Mouse (Mus musculus): ENCODE data around the gene Ncoa7.
A peak's percentile ranks its signal among the peaks of the same experiment; 100 is the strongest.

The Ncoa7 gene

GRCm38 (mm10) chr10:30745238-30745974, 57.7 kb downstream of the Ncoa7 start:
- peak; percentile 49 for DNase-seq (ENCODE audit: low read depth, low spot score)

- DNase-seq (ENCODE audit: low read depth, low spot score): peak; percentile 85
Measured at GRCm38 (mm10) chr10:30743275-30743674, 59.9 kb downstream of the Ncoa7 start.

- no peak for DNase-seq (ENCODE audit: low read depth, low spot score)
Measured at GRCm38 (mm10) chr10:30738403-30738802, 64.7 kb downstream of the Ncoa7 start.

- no peak for DNase-seq (ENCODE audit: low read depth, low spot score)
Measured at GRCm38 (mm10) chr10:30737323-30737722, 65.8 kb downstream of the Ncoa7 start.

GRCm38 (mm10) chr10:30733148-30733785, 69.9 kb downstream of the Ncoa7 start:
- DNase-seq (ENCODE audit: low read depth, low spot score): no peak

- DNase-seq (ENCODE audit: low read depth, low spot score): no peak
Measured at GRCm38 (mm10) chr10:30731321-30731914, 71.7 kb downstream of the Ncoa7 start.

GRCm38 (mm10) chr10:30730791-30731190, 72.3 kb downstream of the Ncoa7 start:
- DNase-seq (ENCODE audit: low read depth, low spot score): no peak

- DNase-seq (ENCODE audit: low read depth, low spot score): no peak
Measured at GRCm38 (mm10) chr10:30729157-30730096, 73.7 kb downstream of the Ncoa7 start.

- DNase-seq (ENCODE audit: low read depth, low spot score): no peak
Measured at GRCm38 (mm10) chr10:30723014-30723413, 80.1 kb downstream of the Ncoa7 start.

GRCm38 (mm10) chr10:30720556-30720955, 82.6 kb downstream of the Ncoa7 start:
- no peak for DNase-seq (ENCODE audit: low read depth, low spot score)

- no peak for DNase-seq (ENCODE audit: low read depth, low spot score)
Measured at GRCm38 (mm10) chr10:30719947-30720346, 83.2 kb downstream of the Ncoa7 start.

GRCm38 (mm10) chr10:30718703-30719340, 84.3 kb downstream of the Ncoa7 start:
- DNase-seq (ENCODE audit: low read depth, low spot score): peak; percentile 76

- DNase-seq (ENCODE audit: low read depth, low spot score): no peak
Measured at GRCm38 (mm10) chr10:30716171-30716570, 87.0 kb downstream of the Ncoa7 start.

GRCm38 (mm10) chr10:30712540-30712939, 90.6 kb downstream of the Ncoa7 start:
- DNase-seq (ENCODE audit: low read depth, low spot score): no peak

GRCm38 (mm10) chr10:30709846-30710403, 93.2 kb downstream of the Ncoa7 start:
- no peak for DNase-seq (ENCODE audit: low read depth, low spot score)

- DNase-seq (ENCODE audit: low read depth, low spot score): no peak
Measured at GRCm38 (mm10) chr10:30708039-30708438, 95.1 kb downstream of the Ncoa7 start.

GRCm38 (mm10) chr10:30702663-30703062, 100.5 kb downstream of the Ncoa7 start:
- DNase-seq (ENCODE audit: low read depth, low spot score): no peak

GRCm38 (mm10) chr10:30686862-30687261, 116.3 kb downstream of the Ncoa7 start:
- peak; percentile 15 for DNase-seq (ENCODE audit: low read depth, low spot score)

GRCm38 (mm10) chr10:30683449-30683848, 119.7 kb downstream of the Ncoa7 start:
- no peak for DNase-seq (ENCODE audit: low read depth, low spot score)

- DNase-seq (ENCODE audit: low read depth, low spot score): no peak
Measured at GRCm38 (mm10) chr10:30679756-30680155, 123.4 kb downstream of the Ncoa7 start.

GRCm38 (mm10) chr10:30678051-30678450, 125.1 kb downstream of the Ncoa7 start:
- no peak for DNase-seq (ENCODE audit: low read depth, low spot score)
